Mouse (Mus musculus) thymus, adult 2 months (tissue): ENCODE results near the gene D630045J12Rik.

ENCODE experiments used
- CTCF ChIP-seq: fragments of 200-500 bp; IDR thresholded peaks from 2 replicates; pipeline ENCODE4 v1.5.1; 2012; ENCODE audit warnings: mild to moderate bottlenecking, control low read depth, low read length, moderate library complexity, borderline replicate concordance; ENCODE audit not compliant: control insufficient read depth, poor library complexity, insufficient read depth; ENCODE audit errors: extremely low read depth
- POLR2A ChIP-seq: fragments of 200-500 bp; IDR thresholded peaks from 2 replicates; pipeline ENCODE4 v1.6.1; 2012; ENCODE audit warnings: mild to moderate bottlenecking, low read length, control low read depth, moderate library complexity; ENCODE audit not compliant: control insufficient read depth, poor library complexity, insufficient read depth; ENCODE audit errors: extremely low read depth

DNA sequence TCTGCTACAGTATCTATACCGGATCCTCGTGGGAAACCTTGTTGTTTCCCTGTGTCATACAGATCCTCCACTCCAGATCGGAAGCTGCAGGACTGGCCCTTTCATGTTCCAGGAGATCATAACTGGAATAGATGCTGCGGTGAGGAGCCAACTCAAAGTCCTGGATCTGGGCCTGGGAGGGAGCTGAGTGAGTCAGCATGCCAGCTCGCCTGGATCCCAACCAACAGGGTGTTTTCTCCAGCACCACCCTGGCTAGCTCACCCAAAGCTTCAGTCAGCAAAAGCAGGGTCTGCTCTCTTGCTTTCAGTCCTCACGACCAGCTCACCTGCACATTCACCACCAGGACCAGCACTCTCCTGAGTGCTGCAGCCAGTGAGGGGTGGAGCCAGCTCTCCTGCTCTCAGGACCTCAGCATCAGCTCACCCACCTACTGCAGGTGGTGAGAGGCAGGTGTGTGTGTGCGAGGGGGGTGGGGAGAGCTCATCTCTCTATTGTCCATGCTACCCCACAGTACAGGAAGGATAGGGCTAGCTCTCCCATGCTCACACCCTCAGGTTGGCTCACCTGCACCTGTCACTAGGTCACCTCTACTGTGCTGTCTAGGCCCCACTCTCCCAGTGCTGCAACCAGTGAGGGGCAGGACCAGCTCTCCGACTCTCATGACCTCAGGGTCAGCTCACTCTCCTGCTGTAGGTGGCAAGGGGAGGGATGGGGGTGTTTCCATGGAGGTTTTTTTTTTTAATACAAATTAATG is 118.8 kb downstream of the D630045J12Rik start:
- TF ChIP-seq CTCF (no peak), POLR2A (no peak)
